Mouse (Mus musculus) hematopoietic stem cell, adult 5-6 weeks (primary cell): ENCODE data around the gene Myh7. TPM values are rescaled to one million over a fixed set of nuclear protein-coding genes. Genes with fewer than 3 reads are reported as not detected.

ENCODE experiments used
- total RNA-seq: library from RNA; stranded (forward); fragments of 172-1452, 232-1000 nt; gene quantifications from 2 replicates; pipeline ENCODE4 v1.2.3, GENCODE M21; 2017

Gene Myh7
- total RNA-seq, 1 experiment from 2014 or later: not detected

Other genes starting within 250 kb of the Myh7 start
- gene Slc7a8, start 212.7 kb downstream of the Myh7 start, total RNA-seq: 2.3 and 3.2 TPM in 2 replicates
- gene Rnf212b, start 180.5 kb downstream of the Myh7 start, total RNA-seq: not detected in 2 replicates
- gene Homez, start 123.7 kb downstream of the Myh7 start, total RNA-seq: 11.3 and 19.1 TPM in 2 replicates
- 2.6 and 3.6 TPM in 2 replicates for gene Ppp1r3e, start 117.1 kb downstream of the Myh7 start, total RNA-seq
- 6.1 and 13.1 TPM in 2 replicates for gene Bcl2l2, start 111.2 kb downstream of the Myh7 start, total RNA-seq
- gene Gm20521, start 111.2 kb downstream of the Myh7 start, total RNA-seq: not detected in 2 replicates
- 268 and 313 TPM in 2 replicates for gene Pabpn1, start 102.1 kb downstream of the Myh7 start, total RNA-seq
- 0.94 and 4.6 TPM in 2 replicates for gene Slc22a17, start 81.5 kb downstream of the Myh7 start, total RNA-seq
- gene Efs, start 68.5 kb downstream of the Myh7 start, total RNA-seq: not detected in 2 replicates
- gene Il25, start 61.9 kb downstream of the Myh7 start, total RNA-seq: not detected in 2 replicates
- gene Cmtm5, start 58.4 kb downstream of the Myh7 start, total RNA-seq: not detected in 2 replicates
- not detected in 2 replicates for gene Myh6, start 27.7 kb downstream of the Myh7 start, total RNA-seq
- gene Gm17428, start 17.7 kb downstream of the Myh7 start, total RNA-seq: not detected in 2 replicates
- gene Ngdn, start 20.8 kb upstream of the Myh7 start, total RNA-seq: 58.0 and 66.5 TPM in 2 replicates
- gene Zfhx2, start 97.7 kb upstream of the Myh7 start, total RNA-seq: 3.1 and 3.8 TPM in 2 replicates
- gene Thtpa, start 100.2 kb upstream of the Myh7 start, total RNA-seq: 9.0 and 17.9 TPM in 2 replicates
- gene Ap1g2, start 112.0 kb upstream of the Myh7 start, total RNA-seq: 17.2 and 23.9 TPM in 2 replicates
- gene Jph4, start 122.3 kb upstream of the Myh7 start, total RNA-seq: not detected in 2 replicates
- gene Dhrs2, start 227.4 kb upstream of the Myh7 start, total RNA-seq: 1.1 TPM in 1 of 2 replicates, not detected in the other